In the genomic region with DNA sequence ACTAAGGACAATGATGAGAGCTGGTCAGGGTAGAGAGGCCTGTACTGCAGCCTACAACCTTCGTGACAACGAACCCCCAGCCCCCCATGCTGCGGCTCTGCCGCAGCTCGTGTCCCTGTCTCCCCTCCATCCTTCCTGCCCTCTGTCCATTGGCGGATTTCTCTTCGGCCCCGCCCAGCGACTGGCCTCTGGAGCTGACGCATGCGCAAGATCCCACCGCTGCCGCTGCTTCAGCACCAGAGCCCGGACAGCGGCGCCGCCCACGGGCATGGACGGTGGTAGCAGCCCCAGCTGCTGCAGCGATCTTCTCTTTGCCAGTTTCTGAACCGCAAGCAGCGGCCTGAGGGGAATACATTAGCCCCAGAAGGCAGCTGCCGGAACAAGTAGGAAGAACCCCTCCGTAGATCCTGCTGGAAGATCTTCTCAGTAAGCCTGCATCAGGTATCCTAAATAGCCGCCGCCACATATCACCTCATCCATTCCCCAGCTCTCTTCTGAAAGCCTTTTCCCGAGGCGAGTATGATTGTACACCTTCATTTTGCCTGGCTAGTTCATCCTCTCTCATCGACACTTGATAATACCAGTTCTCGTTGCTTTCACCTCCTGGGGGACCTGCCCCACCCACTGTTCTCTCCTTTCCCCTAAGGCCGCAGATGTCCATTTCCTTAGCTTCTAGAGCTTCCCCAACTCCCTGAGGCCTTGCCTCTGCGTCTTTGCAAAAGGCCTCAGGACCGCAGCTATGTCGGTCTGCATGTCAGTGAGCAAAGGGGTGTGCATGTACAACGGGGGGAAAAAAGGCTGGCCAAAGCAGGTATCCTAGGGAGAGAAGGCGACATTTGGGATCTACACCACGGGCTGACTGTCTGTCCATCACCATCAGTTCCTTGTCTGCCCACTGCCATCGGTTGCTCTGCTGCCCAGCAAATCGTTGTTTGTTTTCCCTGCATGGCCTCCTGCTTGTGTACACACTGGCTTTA, we compare ENCODE assay signal across 8 mouse cellular contexts. TPM values are rescaled to one million over a fixed set of nuclear protein-coding genes. Genes with fewer than 3 reads are reported as not detected.
DNase-seq lines count a peak whose midpoint lies in the region; ATAC-seq and TF ChIP-seq lines count a peak whose summit lies in the region.

TSS of gene Disp2 (plus strand) at position 216 of the 977 bp plus-strand sequence.

- peak; percentile 92 for DNase-seq in adrenal gland, adult 8-10 months
- DNase-seq in embryo, embryonic 11.5 days (ENCODE audit: low read depth, low spot score), result peak; percentile 86
- peak; percentile 86 to 92 for DNase-seq in gastrocnemius, postnatal 4 days (ENCODE audit: low spot score in 2 of 2)
- DNase-seq in limb, embryonic 11.5 days (ENCODE audit: low spot score), result peak; percentile 97

- H3K4me1 ChIP-seq in intestine, postnatal 0 days (replicated peaks; ENCODE audit: control insufficient read depth, insufficient read depth, low read length), result peaks cover 11% of the 10 kb centered on the region; the same call in 1 of the 2 replicates
- no peaks in the 10 kb centered on the region; the same call in 1 of the 2 replicates for H3K4me1 ChIP-seq in limb, embryonic 11.5 days (ENCODE audit: control insufficient read depth, insufficient read depth, low read length)
- H3K4me1 ChIP-seq in midbrain, embryonic 13.5 days (replicated peaks), result peaks cover 26% of the 10 kb centered on the region
- H3K4me1 ChIP-seq in small intestine, adult 2 months (ENCODE audit: control insufficient read depth, insufficient read depth, insufficient read length, low read length), result peaks cover 24% of the 10 kb centered on the region

- no peaks in the 10 kb centered on the region for H3K9me3 ChIP-seq in intestine, postnatal 0 days (ENCODE audit: control insufficient read depth)
- no peaks in the 10 kb centered on the region for H3K9me3 ChIP-seq in limb, embryonic 11.5 days (ENCODE audit: control insufficient read depth, low read length)
- H3K9me3 ChIP-seq in midbrain, embryonic 13.5 days, result no peaks in the 10 kb centered on the region

- H3K9ac ChIP-seq in intestine, postnatal 0 days (ENCODE audit: low read depth, low read length), result no peak within 1 kb of the TSS
- H3K9ac ChIP-seq in limb, embryonic 11.5 days (ENCODE audit: low read length), result no peak within 1 kb of the TSS
- H3K9ac ChIP-seq in midbrain, embryonic 13.5 days (replicated peaks), result peak within 1 kb of the TSS; percentile 75

- no peaks in the 10 kb centered on the region for H3K36me3 ChIP-seq in intestine, postnatal 0 days (ENCODE audit: control insufficient read depth, insufficient read depth)
- H3K36me3 ChIP-seq in limb, embryonic 11.5 days (ENCODE audit: control insufficient read depth, insufficient read depth, low read length), result no peaks in the 10 kb centered on the region
- no peaks in the 10 kb centered on the region for H3K36me3 ChIP-seq in midbrain, embryonic 13.5 days
- H3K36me3 ChIP-seq in small intestine, adult 2 months (ENCODE audit: control insufficient read depth, insufficient read depth, low read length), result peaks cover 11% of the 10 kb centered on the region; the same call in 1 of the 2 replicates

- no peak within 1 kb of the TSS for H3K27ac ChIP-seq in intestine, postnatal 0 days (ENCODE audit: low read depth, low read length)
- H3K27ac ChIP-seq in limb, embryonic 11.5 days (replicated peaks; ENCODE audit: low read depth, low read length), result no peak within 1 kb of the TSS
- H3K27ac ChIP-seq in midbrain, embryonic 13.5 days, result peak within 1 kb of the TSS; percentile 89
- peak within 1 kb of the TSS; percentile 65 for H3K27ac ChIP-seq in small intestine, adult 2 months (ENCODE audit: insufficient read depth, low read depth, low read length)

- peak; percentile 64; the same call in 1 of the 2 replicates for ATAC-seq in intestine, postnatal 0 days
- ATAC-seq in limb, embryonic 11.5 days (ENCODE audit: insufficient number of reproducible peaks, low FRiP score, low TSS enrichment, low read depth), result peak; percentile 75; the same call in 1 of the 2 replicates
- ATAC-seq in midbrain, embryonic 13.5 days, result peak; percentile 96
- ATAC-seq in activated CD4-positive, CD25-positive, alpha-beta regulatory T cell, adult 4 months, result no peak

- peak; percentile 66 for TF ChIP-seq CTCF in intestine, postnatal 0 days (IDR thresholded peaks at IDR 0.05; ENCODE audit: low read depth)
- TF ChIP-seq CTCF in small intestine, adult 2 months (IDR thresholded peaks at IDR 0.05; ENCODE audit: extremely low read depth, insufficient read length, insufficient replicate concordance, low read depth, low read length), result 0 out of 2 replicates have a peak, but pooled peaks have one; percentile 4

- TF ChIP-seq POLR2A in small intestine, adult 2 months (IDR thresholded peaks at IDR 0.05; ENCODE audit: low read depth, low read length), result peak; percentile 47; the same call in 1 of the 2 replicates

- peak within 1 kb of the TSS; percentile 25 for H3K4me3 ChIP-seq in intestine, postnatal 0 days (ENCODE audit: low read depth, low read length)
- peak within 1 kb of the TSS; percentile 28 for H3K4me3 ChIP-seq in limb, embryonic 11.5 days (ENCODE audit: low read depth, low read length)
- peak within 1 kb of the TSS; percentile 57 for H3K4me3 ChIP-seq in midbrain, embryonic 13.5 days (replicated peaks)
- peak within 1 kb of the TSS; percentile 42 for H3K4me3 ChIP-seq in small intestine, adult 2 months (ENCODE audit: low read depth, low read length)

- peak within 1 kb of the TSS; percentile 67 for H3K4me2 ChIP-seq in intestine, postnatal 0 days (replicated peaks; ENCODE audit: low read depth)
- peak within 1 kb of the TSS; percentile 64 for H3K4me2 ChIP-seq in limb, embryonic 11.5 days (ENCODE audit: low read depth, severe bottlenecking)
- peak within 1 kb of the TSS; percentile 61 for H3K4me2 ChIP-seq in midbrain, embryonic 13.5 days (replicated peaks)

- no peaks in the 10 kb centered on the region; the same call in 1 of the 2 replicates for H3K27me3 ChIP-seq in intestine, postnatal 0 days (replicated peaks; ENCODE audit: control insufficient read depth, insufficient read depth, low read length)
- 0 out of 2 replicates have a peak, but pooled peaks cover 3% of the 10 kb centered on the region for H3K27me3 ChIP-seq in limb, embryonic 11.5 days (ENCODE audit: control insufficient read depth, insufficient read depth, low read length)
- H3K27me3 ChIP-seq in midbrain, embryonic 13.5 days, result no peaks in the 10 kb centered on the region
- H3K27me3 ChIP-seq in small intestine, adult 2 months (ENCODE audit: control insufficient read depth, insufficient read depth, low read length), result no peaks in the 10 kb centered on the region

- 10% methylated on average over 39 of the region's 39 CpGs for WGBS in intestine, postnatal 0 days
- 15% methylated on average over 39 of the region's 39 CpGs for WGBS in limb, embryonic 11.5 days
- 10% methylated on average over 39 of the region's 39 CpGs for WGBS in midbrain, embryonic 13.5 days
- WGBS in small intestine, adult 2 months, result 10% methylated on average over 39 of the region's 39 CpGs

RNA-seq across cellular contexts. Expression of gene Disp2, which starts in this region (rescaled TPM):
- total RNA-seq in adrenal gland, adult 8-10 months (2022), result 10 to 100 TPM; 43.7 to 68.9 (median 51.7) TPM
- total RNA-seq in gastrocnemius, postnatal 4 days (2021), result under 1 TPM; 0.13 to 0.15 TPM
- polyA plus RNA-seq in intestine, postnatal 0 days (2015; fragmentation: Nextera tagmentation; extraction: Ambion mirVana), result 2.5 and 3.1 TPM in 2 replicates
- polyA plus RNA-seq in limb, embryonic 11.5 days (2014; fragmentation: Nextera tagmentation; extraction: Ambion mirVana), result 0.05 TPM in 1 of 2 replicates, not detected in the other
- polyA plus RNA-seq in midbrain, embryonic 13.5 days (2015; fragmentation: Nextera tagmentation; extraction: Ambion mirVana), result 32.7 and 35.8 TPM in 2 replicates
- 1.7 and 3.5 TPM in 2 replicates for polyA plus RNA-seq in small intestine, adult 2 months (2012; rRNA removed)
- under 1 TPM in 1 of 2 experiments, not detected in 1; 0.25 TPM for polyA plus RNA-seq in activated CD4-positive, CD25-positive, alpha-beta regulatory T cell, adult 4 months (2017; shearing (Covaris generic))

Comparison
In these comparisons a context has a peak if more than half of its experiments do, and no peak if none do; other contexts are left out.
1. RNA of gene Disp2 (total RNA-seq): 43.7 to 68.9 TPM in adrenal gland, adult 8-10 months; 0.13 to 0.15 TPM in gastrocnemius, postnatal 4 days; every median in the first group is over 10 times any median in the second.
2. Peak in DNase-seq in gastrocnemius, postnatal 4 days; RNA of the gene not detected or under 1 TPM.
3. Peak in DNase-seq, ATAC-seq, H3K4me3 ChIP-seq and H3K4me2 ChIP-seq in limb, embryonic 11.5 days; RNA of the gene not detected or under 1 TPM.
4. H3K27ac ChIP-seq: peak in midbrain, embryonic 13.5 days (single experiment) and small intestine, adult 2 months (single experiment); none in intestine, postnatal 0 days (single experiment) and limb, embryonic 11.5 days (single experiment).
5. Peak in every context shown above with its lines, with median percentiles within 50 percentile points of each other: DNase-seq, H3K4me2 ChIP-seq and H3K4me3 ChIP-seq.